Mouse (Mus musculus): ENCODE results near the gene Tns1.

DNA sequence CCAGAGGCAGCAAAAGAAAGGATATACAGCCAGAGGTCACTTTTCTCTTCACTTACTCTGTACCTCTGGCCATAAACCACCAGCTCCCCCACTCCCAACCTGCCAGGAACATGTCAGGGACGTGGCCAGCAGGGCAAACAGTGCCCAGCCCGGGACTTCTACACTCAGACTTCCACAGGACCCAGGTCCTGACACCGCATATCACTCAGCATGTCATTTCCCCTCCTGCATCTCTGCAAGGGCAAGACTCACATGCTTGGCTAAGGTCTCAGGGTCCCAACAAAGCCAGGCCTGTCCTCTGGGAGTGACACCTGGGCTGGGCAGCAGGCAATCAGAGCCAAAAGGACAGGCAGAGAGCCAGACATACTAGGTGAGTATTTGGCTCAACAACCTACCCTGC, 11.2 kb downstream of the Tns1 start:
- TF ChIP-seq CTCF (IDR thresholded peaks at IDR 0.05; ENCODE audit: insufficient read depth, low read length) (no peak), POLR2A (IDR thresholded peaks at IDR 0.05; ENCODE audit: borderline replicate concordance, extremely low read depth, low read depth, low read length) (no peak)

Measured in lung, adult 2 months (tissue).